Mouse (Mus musculus): ENCODE data around the gene Foxo4. TPM values are rescaled to one million over a fixed set of nuclear protein-coding genes. Genes with fewer than 3 reads are reported as not detected.

Gene Foxo4
- total and polyA plus RNA-seq, 3 experiments, result 13.8 to 18.5 TPM; not detected in 1

DNA sequence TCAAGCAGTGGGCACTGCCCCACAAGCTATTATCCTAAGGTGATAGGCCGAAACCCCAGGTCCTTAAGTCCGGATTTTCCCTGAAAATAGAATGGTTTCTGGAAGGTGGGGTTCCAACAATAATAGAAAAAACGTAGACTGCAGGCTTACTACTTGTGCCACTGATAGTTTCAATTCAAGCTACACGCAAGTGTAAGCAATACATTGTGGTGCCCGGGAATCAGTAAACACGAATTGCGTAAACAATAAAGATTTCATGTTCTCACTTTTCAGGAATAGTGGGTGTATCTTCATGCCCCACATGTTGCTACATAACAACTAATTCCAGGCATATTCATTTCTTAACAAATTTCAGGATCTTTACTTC, 31.5 kb upstream of the Foxo4 start:
- no peak for DNase-seq (ENCODE audit: low read depth, low spot score)
- H3K27ac ChIP-seq (ENCODE audit: control insufficient read depth, low read depth, low read length), result no peak overlapping the region
- no peaks in the 10 kb centered on the region for H3K27me3 ChIP-seq (ENCODE audit: control insufficient read depth in 1 of 2, insufficient read depth in 2 of 2, low read length in 2 of 2)
- peak overlapping the region; percentile 36 to 70 for H3K4me3 ChIP-seq (ENCODE audit: control insufficient read depth in 1 of 2, insufficient read depth in 1 of 2, low read depth in 2 of 2, low read length in 2 of 2)
- H3K9ac ChIP-seq (ENCODE audit: control insufficient read depth, low read depth, low read length, poor library complexity, severe bottlenecking), result peak overlapping the region; percentile 41
- H3K4me1 ChIP-seq (ENCODE audit: control insufficient read depth in 1 of 2, insufficient read depth in 2 of 2, low read length in 2 of 2), result peaks cover 0 to 3% of the 10 kb centered on the region in 2 experiments; a peak in 1 of 4 replicates
- H3K79me2 ChIP-seq (ENCODE audit: control insufficient read depth, insufficient read depth, low read length, poor library complexity), result peaks cover 8% of the 10 kb centered on the region
- TF ChIP-seq HCFC1 (IDR thresholded peaks at IDR 0.05; ENCODE audit: low read depth, low read length) (no peak), GABPA (IDR thresholded peaks at IDR 0.05; ENCODE audit: low read depth, low read length) (no peak), KAT2A (conservative IDR thresholded peaks at IDR 0.05; ENCODE audit: low read depth, low read length) (no peak), USF1 (IDR thresholded peaks at IDR 0.05; ENCODE audit: low read depth, low read length) (no peak), JUND (IDR thresholded peaks at IDR 0.05; ENCODE audit: low read depth, low read length) (no peak)
- H3K36me3 ChIP-seq (ENCODE audit: control insufficient read depth in 1 of 2, insufficient read depth in 2 of 2, low read length in 2 of 2), result peaks cover 0 to 9% of the 10 kb centered on the region in 2 experiments; a peak in 2 of 4 replicates
- no peaks in the 10 kb centered on the region for H3K9me3 ChIP-seq (replicated peaks; ENCODE audit: insufficient read depth, low read length)

DNA sequence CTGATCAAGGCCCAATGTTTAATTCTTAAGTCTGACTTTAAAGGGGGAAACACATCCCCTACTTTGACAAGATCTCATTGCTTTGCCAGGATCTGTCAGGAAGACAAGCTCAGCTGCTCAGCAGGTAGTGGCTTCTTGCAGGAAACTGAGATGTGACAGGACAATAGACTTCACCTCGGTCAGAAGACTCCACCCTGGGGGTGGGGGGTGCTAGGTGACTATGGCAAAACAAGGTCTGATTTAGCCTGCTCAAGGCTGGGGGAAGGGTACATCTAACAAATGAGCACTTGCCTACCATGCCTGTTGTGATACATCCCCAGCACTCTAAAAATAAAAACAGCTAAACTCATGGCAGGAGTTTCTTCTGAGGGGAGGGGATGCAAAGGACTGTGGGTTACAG, 9.3 kb upstream of the Foxo4 start:
- H3K79me2 ChIP-seq (ENCODE audit: control insufficient read depth, insufficient read depth, low read length, poor library complexity), result no peaks in the 10 kb centered on the region
- H3K9ac ChIP-seq (ENCODE audit: control insufficient read depth, low read depth, low read length, poor library complexity, severe bottlenecking), result no peak overlapping the region
- H3K36me3 ChIP-seq (ENCODE audit: control insufficient read depth in 1 of 2, insufficient read depth in 2 of 2, low read length in 2 of 2), result no peaks in the 10 kb centered on the region
- no peaks in the 10 kb centered on the region for H3K9me3 ChIP-seq (replicated peaks; ENCODE audit: insufficient read depth, low read length)
- H3K27ac ChIP-seq (ENCODE audit: control insufficient read depth, low read depth, low read length), result no peak overlapping the region
- no peak overlapping the region for H3K4me3 ChIP-seq (ENCODE audit: control insufficient read depth in 1 of 2, insufficient read depth in 1 of 2, low read depth in 2 of 2, low read length in 2 of 2)
- 0 out of 4 replicates have a peak, but pooled peaks cover 0 to 3% of the 10 kb centered on the region in 2 experiments for H3K27me3 ChIP-seq (ENCODE audit: control insufficient read depth in 1 of 2, insufficient read depth in 2 of 2, low read length in 2 of 2)
- no peak for DNase-seq (ENCODE audit: low read depth, low spot score)
- no peaks in the 10 kb centered on the region for H3K4me1 ChIP-seq (ENCODE audit: control insufficient read depth in 1 of 2, insufficient read depth in 2 of 2, low read length in 2 of 2)
- TF ChIP-seq SMC3 (IDR thresholded peaks at IDR 0.05; ENCODE audit: low read depth, low read length) (no peak), UBTF (IDR thresholded peaks at IDR 0.05; ENCODE audit: borderline replicate concordance, insufficient read depth, low read depth, low read length) (no peak), KAT2A (conservative IDR thresholded peaks at IDR 0.05; ENCODE audit: low read depth, low read length) (no peak), NRF1 (IDR thresholded peaks at IDR 0.05; ENCODE audit: insufficient read depth, low read depth, low read length, poor library complexity, severe bottlenecking) (no peak), USF1 (IDR thresholded peaks at IDR 0.05; ENCODE audit: low read depth, low read length) (no peak), POLR2A (IDR thresholded peaks at IDR 0.05; ENCODE audit: control insufficient read depth in 1 of 2, insufficient read depth in 1 of 2, low read depth in 1 of 2, low read length in 2 of 2, poor library complexity in 1 of 2) (no peak), MEF2A (IDR thresholded peaks at IDR 0.05; ENCODE audit: extremely low read depth, insufficient replicate concordance, low read depth, low read length, poor library complexity, severe bottlenecking) (no peak), SIN3A (IDR thresholded peaks at IDR 0.05; ENCODE audit: low read length) (no peak), CTCF (IDR thresholded peaks at IDR 0.05 in 2 of 3, conservative IDR thresholded peaks at IDR 0.05 in 1 of 3; ENCODE audit: control insufficient read depth in 1 of 3, insufficient read depth in 1 of 3, low read depth in 2 of 3, low read length in 3 of 3, poor library complexity in 1 of 3, severe bottlenecking in 1 of 3) (no peak), NELFE (IDR thresholded peaks at IDR 0.05; ENCODE audit: low read depth, low read length) (no peak), ETS1 (IDR thresholded peaks at IDR 0.05; ENCODE audit: low read depth, low read length) (no peak), MYB (IDR thresholded peaks at IDR 0.05; ENCODE audit: low read depth, low read length) (no peak), ZC3H11A (IDR thresholded peaks at IDR 0.05; ENCODE audit: low read depth, low read length) (no peak), CHD2 (IDR thresholded peaks at IDR 0.05; ENCODE audit: low read length) (no peak)
